Mouse (Mus musculus) kidney, adult 8-10 months (tissue): ENCODE results near the gene Ywhag.

Experiments
- DNase-seq, 2 experiments: peaks; one replicate each; pipeline ENCODE4 v3.0.0; 2022

The Ywhag gene

GRCm38 (mm10) chr5:135910813-135911212 lies 23.6 kb downstream of the Ywhag start:
- no peak for DNase-seq

GRCm38 (mm10) chr5:135909646-135910045 lies 24.8 kb downstream of the Ywhag start:
- no peak for DNase-seq

- no peak for DNase-seq
Measured at GRCm38 (mm10) chr5:135908989-135909388, 25.4 kb downstream of the Ywhag start.

GRCm38 (mm10) chr5:135908185-135908584 lies 26.2 kb downstream of the Ywhag start:
- DNase-seq, result no peak

DNA sequence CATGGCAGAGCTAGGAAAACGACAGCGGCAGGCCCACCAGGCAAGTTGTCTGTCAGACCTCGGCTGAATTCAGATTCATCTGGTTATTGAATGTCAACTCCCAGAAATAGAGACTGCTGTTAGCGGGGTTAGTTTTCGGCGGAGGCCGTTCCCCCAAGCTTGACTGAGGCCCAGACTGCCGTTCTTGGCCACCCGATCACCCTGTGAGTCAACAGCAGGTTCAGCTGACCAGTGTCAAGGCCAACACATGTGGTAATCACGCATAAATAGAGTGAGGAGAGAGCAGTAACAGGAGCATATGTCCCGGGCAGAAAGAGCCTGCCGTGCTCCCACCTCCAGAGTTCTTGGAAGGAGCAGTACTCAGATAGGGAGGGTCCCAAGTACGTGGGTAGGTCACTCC lies 27.2 kb downstream of the Ywhag start:
- DNase-seq, result no peak

DNA sequence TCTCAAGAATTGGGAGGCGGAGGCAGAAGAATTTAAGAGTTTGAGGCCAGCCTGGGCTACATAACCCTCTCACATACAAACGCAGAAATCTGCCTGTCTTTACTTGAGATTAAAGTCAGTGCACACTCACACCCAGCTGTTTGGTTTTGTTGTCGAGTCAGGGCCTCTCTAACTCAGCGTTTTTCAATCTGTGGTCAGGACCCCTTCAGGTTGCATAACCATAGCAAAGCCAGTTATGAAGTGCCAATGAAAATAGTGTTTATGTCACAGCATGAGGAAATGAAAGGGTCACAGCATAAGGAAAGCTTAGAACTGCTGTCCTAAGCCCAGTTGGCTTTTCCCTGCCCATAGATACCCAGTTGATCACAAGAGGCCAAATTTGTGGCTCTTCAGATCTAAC lies 27.6 kb downstream of the Ywhag start:
- no peak for DNase-seq

- DNase-seq, result no peak
Measured at GRCm38 (mm10) chr5:135905320-135906225, 28.8 kb downstream of the Ywhag start.

DNA sequence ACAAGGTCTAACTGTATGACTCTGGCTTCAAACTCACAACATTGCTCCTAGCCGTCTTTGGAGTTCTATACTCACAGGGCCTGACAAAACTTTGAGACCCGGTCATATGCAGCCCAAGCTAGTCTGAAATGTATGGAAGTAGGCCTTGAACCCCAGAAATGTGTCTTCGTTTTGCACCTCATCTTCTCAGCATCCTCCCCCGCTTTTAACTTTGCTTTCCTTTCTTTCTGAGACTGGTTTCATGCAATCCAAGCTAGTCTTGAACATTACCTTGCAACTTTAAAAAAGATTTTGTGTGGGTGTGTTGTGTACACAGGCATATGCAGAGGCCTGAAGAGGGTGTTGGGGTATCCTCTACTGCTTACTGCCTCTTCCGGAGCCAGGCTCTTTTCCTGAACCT lies 30.2 kb downstream of the Ywhag start:
- no peak for DNase-seq

DNA sequence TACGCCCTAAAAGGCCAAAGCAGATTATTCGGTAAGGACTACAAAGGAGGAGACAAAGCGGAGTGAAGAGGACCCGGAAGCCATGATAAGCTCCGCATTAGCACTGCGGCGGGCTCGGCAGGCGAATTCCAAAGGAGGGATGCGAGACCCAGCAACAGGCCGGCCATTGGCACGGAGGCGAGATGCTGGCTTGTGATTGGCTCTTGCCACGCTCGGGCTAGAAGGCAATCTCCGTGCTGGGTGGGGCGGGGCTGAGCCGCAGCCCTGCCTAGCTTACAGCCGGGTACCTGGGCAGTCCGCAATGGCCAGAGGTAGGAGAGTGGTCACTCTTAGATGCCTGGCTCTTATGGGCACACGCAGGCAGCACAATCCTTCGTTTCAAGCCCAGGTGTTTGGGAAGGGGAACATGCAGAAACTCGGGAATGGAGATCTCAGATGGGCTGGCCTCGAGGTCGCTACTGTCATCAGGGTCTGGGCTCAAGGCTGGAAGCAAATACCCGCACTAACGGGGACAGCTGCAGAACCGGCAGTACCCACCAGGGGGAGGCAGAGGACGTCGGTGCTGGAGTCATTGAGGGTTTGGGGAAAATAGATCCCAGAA lies 30.8 kb downstream of the Ywhag start:
- DNase-seq, result peak; percentile 89 to 92

- DNase-seq, result no peak
Measured at GRCm38 (mm10) chr5:135903058-135903457, 31.4 kb downstream of the Ywhag start.

GRCm38 (mm10) chr5:135901354-135902095 lies 32.9 kb downstream of the Ywhag start:
- no peak for DNase-seq

- DNase-seq, result no peak
Measured at GRCm38 (mm10) chr5:135900701-135901100, 33.7 kb downstream of the Ywhag start.

DNA sequence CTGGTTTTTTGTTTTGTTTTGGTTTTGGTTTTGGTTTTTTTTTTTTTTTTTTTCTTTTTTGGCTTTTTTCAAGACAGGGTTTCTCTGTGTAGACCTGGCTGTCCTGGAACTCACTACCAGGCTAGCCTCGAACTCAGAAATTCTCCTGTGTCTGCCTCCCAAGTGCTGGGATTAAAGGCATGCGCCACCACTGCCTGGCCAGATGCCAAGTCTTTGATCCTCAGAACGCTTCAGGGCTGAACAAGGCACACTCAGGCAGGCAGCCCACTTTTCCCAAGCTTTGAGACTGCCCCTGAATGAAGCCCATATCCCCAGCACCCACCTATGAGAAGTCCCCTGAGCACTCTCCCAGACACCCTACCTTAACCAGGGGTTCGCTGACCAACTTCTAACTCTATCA lies 34.6 kb downstream of the Ywhag start:
- DNase-seq, result no peak

GRCm38 (mm10) chr5:135898995-135899394 lies 35.4 kb downstream of the Ywhag start:
- DNase-seq, result no peak

- DNase-seq, result peak in 1 of 2 experiments; percentile 43
Measured at GRCm38 (mm10) chr5:135898028-135898427, 36.4 kb downstream of the Ywhag start.

- DNase-seq, result no peak
Measured at GRCm38 (mm10) chr5:135894958-135895357, 39.5 kb downstream of the Ywhag start.

- no peak for DNase-seq
Measured at GRCm38 (mm10) chr5:135892589-135893351, 41.6 kb downstream of the Ywhag start.

DNA sequence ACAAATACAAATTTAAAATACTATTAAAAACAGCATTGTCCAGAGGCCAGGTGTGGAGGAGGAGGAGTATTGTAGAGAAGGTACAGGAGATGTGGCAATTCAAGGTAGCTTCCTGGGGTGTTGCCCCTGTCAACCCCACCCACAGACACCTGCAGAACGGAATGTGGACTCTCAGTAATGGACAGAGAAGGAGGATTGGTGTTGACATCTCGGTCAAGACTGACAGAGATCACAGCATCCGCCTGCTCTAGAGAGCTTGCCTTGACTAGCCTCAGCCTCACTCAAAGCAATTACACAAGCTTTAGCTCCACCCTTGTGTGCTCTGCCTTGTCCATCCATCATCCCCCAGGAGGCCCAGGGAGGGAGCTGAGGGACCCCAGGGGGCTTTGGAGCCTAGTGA lies 43.5 kb downstream of the Ywhag start:
- no peak for DNase-seq

- no peak for DNase-seq
Measured at GRCm38 (mm10) chr5:135890323-135890722, 44.1 kb downstream of the Ywhag start.

- no peak for DNase-seq
Measured at GRCm38 (mm10) chr5:135888405-135889215, 45.8 kb downstream of the Ywhag start.

- DNase-seq, result peak; percentile 86 to 87
Measured at GRCm38 (mm10) chr5:135887675-135888102, 46.7 kb downstream of the Ywhag start, which contains the start of gene Hspb1. Gene Hspb1, plus strand, starts transcription at chr5:135887919.

GRCm38 (mm10) chr5:135884641-135885040 lies 49.8 kb downstream of the Ywhag start:
- DNase-seq, result no peak
